Mouse (Mus musculus): ENCODE data around the gene Npb.
A peak's percentile ranks its signal among the peaks of the same experiment; 100 is the strongest.

- TF ChIP-seq E2F4 (IDR thresholded peaks at IDR 0.05; ENCODE audit: insufficient read depth) (no peak), MYOG (IDR thresholded peaks at IDR 0.05; ENCODE audit: control insufficient read depth in 1 of 3, insufficient read depth in 1 of 3, insufficient read length in 2 of 3, low read depth in 2 of 3) (no peak), POLR2A (IDR thresholded peaks at IDR 0.05; ENCODE audit: insufficient read length, low read depth) (peak; percentile 38), USF1 (IDR thresholded peaks at IDR 0.05; ENCODE audit: low read depth) (no peak), MYOD1 (IDR thresholded peaks at IDR 0.05; ENCODE audit: control insufficient read depth in 1 of 3, insufficient read length in 2 of 3, low read depth in 2 of 3) (peak in 1 of 3 experiments; percentile 1)
Measured at GRCm38 (mm10) chr11:120632559-120633519, 24.6 kb downstream of the Npb start.
